Mouse (Mus musculus) bone marrow, adult 2 months (tissue): ENCODE results near the gene Psmb9.

ENCODE experiments used
- CTCF ChIP-seq: fragments of 200-500 bp; IDR thresholded peaks from 2 replicates; pipeline ENCODE4 v1.5.1; 2011; ENCODE audit warnings: low read length, control low read depth; ENCODE audit not compliant: control insufficient read depth, insufficient read depth
- POLR2A ChIP-seq: fragments of 200-500 bp; IDR thresholded peaks from 2 replicates; pipeline ENCODE4 v1.6.1; 2011; ENCODE audit warnings: low read depth, mild to moderate bottlenecking, control low read depth, low read length, borderline replicate concordance; ENCODE audit not compliant: control insufficient read depth

DNA sequence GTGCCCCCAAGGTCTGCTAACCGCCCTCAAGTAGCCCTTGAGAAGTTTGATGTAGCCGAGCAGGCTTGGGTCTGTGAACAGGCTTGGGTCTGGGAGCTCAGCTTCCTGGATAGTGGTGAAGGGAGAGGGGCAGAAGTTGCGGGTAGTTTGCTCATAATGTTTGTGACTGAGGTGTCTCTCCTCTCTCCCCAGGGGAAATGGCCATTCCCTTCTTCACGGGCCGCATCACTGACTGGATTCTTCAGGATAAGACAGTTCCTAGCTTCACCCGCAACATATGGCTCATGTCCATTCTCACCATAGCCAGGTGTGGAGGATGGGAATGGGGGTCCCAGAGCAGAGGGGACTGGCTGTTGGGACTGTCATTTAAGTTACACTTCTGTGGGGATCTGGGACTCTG is 1.4 kb upstream of the Psmb9 start:
- TF ChIP-seq CTCF (no peak), POLR2A (no peak)
